Mouse (Mus musculus): ENCODE measurements around the gene Lgr6.
A peak's percentile ranks its signal among the peaks of the same experiment; 100 is the strongest.

Gene Lgr6

GRCm38 (mm10) chr1:135105124-135105523, at the start of gene Lgr6:
Lgr6 (minus strand) TSS chr1:135105276.
- no peak for DNase-seq

DNA sequence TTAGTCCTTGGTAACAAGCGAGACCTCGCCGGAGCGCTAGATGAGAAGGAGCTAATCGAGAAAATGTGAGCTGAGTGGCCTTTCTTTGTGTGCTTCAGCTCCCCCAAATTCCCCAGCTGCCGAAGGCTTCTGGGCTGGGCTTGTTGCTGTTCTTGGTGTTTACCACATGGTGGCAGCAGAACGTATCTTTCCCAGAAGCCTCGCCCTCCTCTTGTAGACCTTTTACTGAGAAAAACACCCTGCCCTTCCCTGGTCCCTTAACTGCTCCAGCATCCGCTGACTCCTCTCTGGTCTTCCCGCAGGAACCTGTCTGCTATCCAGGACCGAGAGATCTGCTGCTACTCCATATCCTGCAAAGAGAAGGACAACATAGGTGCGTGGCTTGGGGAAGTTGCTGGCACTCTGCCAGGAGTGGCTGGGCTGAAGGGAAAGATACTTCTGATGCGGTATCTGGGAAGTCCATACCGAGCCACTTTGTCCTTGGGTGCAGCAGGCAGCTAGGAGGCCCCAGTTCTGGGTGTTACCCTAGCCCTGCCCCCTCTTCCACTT, 49.4 kb upstream of the Lgr6 start:
- DNase-seq, result peak; percentile 72

- DNase-seq, result no peak
These were observed 48.9 kb upstream of the Lgr6 start for GRCm38 (mm10) chr1:135154011-135154410.

GRCm38 (mm10) chr1:135148996-135149395, 43.9 kb upstream of the Lgr6 start:
- no peak for DNase-seq

DNA sequence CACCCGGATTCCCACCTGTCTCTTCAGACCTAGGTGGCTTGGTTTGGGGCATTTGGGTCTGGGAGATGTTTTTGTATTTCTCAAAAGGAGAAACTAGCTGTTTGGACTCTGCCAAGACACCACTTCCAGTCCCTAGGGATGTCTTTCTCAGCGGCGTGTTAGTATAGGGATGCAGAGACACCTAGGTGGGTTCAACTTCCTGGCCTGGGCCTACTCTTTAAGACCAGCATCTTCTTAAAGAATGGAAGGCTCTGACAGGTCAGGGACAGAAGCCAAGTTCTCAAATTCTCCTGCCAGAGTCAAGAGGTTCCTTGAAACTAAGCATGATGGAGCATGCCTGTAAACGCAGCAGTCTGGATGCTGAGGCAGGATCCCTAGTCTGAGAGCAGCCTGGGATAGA, 43.4 kb upstream of the Lgr6 start:
- DNase-seq, result no peak

- no peak for DNase-seq
These were observed 42.6 kb upstream of the Lgr6 start for GRCm38 (mm10) chr1:135147702-135148058.

GRCm38 (mm10) chr1:135146946-135147701, 42.0 kb upstream of the Lgr6 start:
- peak; percentile 93 for DNase-seq

DNA sequence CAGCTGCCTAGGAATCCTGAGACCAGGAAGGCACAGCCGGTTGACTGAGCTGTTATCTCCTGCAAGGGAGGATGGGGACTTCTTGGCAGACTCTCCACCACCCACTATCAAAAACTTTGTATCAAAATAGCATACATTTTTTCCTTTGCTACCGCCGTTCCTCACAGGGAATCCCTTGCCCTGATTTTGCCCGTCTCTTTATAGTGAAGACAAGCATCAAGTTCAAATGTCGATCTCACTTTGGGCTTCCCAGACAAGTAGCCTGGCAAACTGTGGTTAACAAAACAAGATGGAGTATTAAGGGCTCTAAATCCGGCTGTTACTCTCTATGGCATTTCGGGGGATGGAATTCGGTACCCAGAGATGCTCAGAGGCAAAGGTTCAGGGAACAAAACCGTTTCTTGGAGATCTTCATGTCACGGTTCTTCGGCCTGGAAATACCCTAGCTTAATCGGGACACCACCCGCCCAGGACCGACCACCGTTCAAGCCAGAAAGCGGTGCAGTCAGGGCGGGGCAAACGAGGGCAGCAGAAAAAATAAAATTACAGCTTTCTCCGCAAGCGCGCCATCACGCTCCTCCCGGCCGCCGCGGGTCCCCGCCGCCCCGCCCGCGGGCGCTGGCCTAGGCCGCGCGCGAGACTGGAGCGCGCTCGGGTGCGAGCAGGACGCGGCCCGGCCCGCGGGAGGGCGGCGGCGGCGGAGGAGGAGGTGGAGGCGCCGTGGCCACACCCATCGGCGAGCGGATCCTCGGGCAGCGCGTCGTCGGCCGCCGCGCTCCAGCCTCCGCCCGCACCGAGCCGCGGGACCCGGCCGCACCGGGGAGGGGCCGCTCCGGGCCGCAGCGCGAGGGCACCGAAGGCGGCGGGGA, 41.2 kb upstream of the Lgr6 start, which contains the start of gene Arl8a:
TSS of gene Arl8a (plus strand) at position 748 of the 869 bp plus-strand sequence.
- DNase-seq, result peak; percentile 76

- DNase-seq, result no peak
These were observed 38.9 kb upstream of the Lgr6 start for GRCm38 (mm10) chr1:135143940-135144339.

GRCm38 (mm10) chr1:135142452-135142851, 37.4 kb upstream of the Lgr6 start:
- no peak for DNase-seq

DNA sequence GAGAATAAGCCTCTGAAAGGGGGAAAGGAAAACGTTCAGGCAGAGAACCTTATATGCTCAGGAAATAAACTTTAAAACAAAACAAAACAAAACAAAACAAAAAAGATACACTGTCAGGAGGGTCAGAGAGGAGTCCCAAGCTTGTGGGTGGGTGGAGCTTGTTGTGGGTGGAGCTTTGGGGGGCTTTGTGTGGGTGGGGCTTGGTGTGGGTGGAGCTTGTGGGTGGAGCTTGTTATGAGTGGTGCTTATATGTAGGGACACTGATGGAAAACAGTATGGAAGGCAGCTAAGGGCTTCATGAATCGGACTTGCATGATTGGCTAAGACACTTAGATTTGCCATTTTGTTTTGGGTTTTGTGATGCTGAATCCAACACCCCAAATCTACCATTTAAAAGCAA, 34.8 kb upstream of the Lgr6 start:
- DNase-seq, result no peak

- no peak for DNase-seq
These were observed 31.4 kb upstream of the Lgr6 start for GRCm38 (mm10) chr1:135136500-135136899.

DNA sequence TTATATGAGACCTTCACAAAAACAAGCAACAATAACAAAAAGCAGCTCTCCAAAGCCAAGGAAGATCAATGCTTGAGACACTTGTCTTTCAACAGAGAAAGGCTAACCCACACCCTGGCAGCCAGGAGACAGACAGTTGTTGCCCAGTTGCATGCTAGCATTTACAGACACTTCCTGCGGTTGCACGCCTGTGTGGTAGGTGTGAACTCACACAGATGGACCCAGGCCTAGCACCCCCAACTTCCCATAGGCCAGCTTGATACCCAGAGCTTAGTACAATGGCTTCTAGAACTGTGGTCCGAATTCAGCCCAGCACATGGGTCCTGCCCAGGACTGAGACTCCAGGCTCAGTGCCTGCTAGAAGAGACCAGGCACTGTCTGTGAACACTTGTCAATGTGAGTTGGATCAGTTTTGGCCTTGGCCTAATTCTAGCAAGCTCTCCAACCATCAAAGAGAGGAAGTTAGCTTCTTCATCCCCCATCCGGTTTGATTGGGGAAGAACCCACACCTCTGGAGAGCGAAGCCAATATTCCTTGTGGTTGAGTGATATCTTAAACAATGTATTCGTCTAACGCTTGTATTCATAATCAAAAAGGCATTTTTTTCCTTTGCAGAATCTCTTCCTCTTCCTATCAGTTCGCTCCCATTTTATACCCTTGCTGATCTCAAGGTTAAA, 30.2 kb upstream of the Lgr6 start:
- DNase-seq, result no peak

- DNase-seq, result no peak
These were observed 28.8 kb upstream of the Lgr6 start for GRCm38 (mm10) chr1:135133678-135134435.

GRCm38 (mm10) chr1:135132893-135133369, 27.9 kb upstream of the Lgr6 start:
- no peak for DNase-seq

DNA sequence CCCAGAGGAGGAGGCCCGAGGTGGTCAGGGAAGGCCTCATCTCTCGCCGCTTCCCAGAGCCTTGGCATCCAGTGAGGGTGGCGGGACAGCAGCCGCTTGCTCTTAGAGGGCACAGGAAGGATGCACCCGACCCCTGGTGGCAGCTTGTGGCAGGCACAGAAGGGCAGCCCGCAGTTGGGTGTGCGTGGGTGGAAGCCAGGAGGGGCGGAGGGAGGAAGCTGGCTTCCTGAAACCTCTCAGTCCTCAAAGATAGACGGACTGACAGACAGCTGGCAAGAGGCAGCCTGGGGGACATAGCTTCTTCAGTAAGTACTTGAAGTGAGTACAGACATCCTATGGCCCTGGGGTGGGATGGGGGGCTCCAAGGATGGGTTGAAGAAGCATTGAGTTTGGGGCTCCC, 27.4 kb upstream of the Lgr6 start, which contains the start of gene Ptpn7:
TSS of gene Ptpn7 (plus strand) at position 228 of the 400 bp plus-strand sequence.
- DNase-seq, result peak; percentile 36

DNA sequence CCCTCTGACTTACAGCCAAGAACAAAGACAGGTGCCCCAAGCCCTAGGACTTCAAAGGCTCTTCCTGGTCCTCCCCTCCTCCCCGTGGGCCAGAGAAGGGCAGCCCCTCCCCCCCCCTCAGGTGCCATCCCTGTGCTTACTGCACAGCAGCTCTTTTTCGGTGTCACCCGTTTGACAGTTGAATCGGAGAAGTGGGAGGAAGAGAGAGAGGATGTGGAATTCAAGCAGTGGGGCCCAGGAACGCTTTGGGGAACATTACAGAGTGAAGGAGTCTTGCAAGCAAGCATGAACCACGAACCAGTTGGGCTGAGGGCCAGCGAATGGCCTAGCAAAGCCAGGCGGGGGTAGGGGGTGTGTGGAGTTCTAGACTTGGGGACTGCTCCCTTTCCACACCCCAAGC, 26.5 kb upstream of the Lgr6 start:
- no peak for DNase-seq

DNA sequence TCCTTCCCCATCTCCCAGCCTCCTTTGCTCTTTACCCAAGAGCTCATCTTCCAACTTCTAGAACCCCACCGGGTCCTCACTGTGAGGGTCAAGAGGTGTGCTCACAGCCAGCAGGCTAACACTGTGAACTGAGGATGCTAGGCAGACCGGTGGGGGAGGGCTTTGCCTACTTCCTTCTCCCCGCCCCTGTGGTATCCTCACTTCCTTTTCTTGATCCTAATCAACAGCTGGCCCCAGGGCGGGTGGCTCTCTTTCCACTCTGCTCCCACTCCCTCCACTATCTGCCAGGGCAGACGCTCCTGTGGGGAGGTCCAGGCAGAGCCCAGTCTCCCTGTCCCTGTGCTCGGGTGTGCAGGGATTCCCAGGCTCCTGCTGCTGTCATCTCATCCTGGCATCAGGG, 26.0 kb upstream of the Lgr6 start:
- no peak for DNase-seq

DNA sequence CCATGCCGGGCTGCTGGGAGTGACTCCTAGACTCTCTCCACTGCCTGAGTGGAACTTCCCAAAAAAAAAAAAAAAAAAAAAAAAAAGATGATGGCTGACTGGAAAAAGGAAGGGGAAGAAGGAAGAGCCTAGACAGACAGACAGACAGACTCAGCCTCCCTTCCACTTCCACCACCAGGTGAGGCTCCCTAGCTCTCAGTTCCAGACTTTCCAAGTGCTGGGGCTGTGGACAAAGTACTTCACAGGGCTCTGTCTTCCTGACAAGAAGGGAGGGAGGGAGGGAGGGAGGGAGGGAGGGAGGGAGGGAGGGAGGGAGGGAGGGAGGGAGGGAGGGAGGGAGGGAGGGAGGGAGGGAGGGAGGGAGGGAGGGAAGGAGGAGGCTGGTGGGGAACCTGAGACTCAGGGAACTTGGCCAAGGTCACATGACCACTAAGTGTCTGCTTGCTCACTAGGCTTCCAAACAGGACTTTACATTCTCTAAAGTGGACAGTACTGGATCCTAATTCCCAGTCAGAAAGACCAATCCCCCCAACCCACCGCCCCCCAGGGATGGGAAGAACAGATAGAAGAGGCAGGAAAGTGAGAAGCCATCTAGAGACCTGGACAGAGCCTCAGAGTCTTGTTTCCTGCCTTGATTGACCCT, 25.4 kb upstream of the Lgr6 start:
- DNase-seq, result no peak

GRCm38 (mm10) chr1:135129543-135130183, 24.6 kb upstream of the Lgr6 start:
- no peak for DNase-seq

DNA sequence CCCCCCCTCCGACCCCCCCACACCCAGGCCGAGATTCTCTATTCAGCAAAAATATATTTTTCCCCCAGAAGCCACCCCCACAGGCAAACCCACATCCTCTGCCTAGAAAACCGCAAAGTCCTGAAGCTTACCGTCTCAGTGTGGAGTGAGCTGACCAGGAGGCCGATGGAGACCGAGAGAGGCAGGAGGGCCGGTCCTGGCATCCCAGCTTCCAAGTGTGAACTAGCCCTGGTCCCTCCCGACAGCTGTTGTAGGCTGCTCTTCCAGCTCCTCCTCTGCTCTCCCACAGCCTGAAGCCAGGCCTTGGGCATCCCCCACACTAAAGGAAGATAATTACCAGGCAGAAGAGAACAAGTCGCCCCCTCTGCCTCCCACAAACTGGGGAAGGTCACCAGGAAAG, 23.9 kb upstream of the Lgr6 start:
- DNase-seq, result no peak
